Mouse (Mus musculus) hindbrain, postnatal 0 days (tissue): ENCODE data around the gene Gper1. TPM values are rescaled to one million over a fixed set of nuclear protein-coding genes. Genes with fewer than 3 reads are reported as not detected.

Experiments used
- ATAC-seq: fragments of 200-750 bp; cut with Nextera tagmentation; 2 replicates; pipeline ENCODE4 v1.8.0; 2017; ENCODE audit warnings: mild to moderate bottlenecking, moderate TSS enrichment, moderate library complexity
- DNase-seq: peaks from one replicate; pipeline ENCODE4 v3.0.0-alpha.2; 2015; ENCODE audit warnings: low spot score
- H3K27ac ChIP-seq: fragments of 300-500 bp; sonication (generic); 2 replicates; pipeline ENCODE4 v1.5.1; 2014; ENCODE audit warnings: mild to moderate bottlenecking
- H3K27me3 ChIP-seq: fragments of 300-500 bp; sonication (generic); 2 replicates; pipeline ENCODE4 v1.6.1; 2014; ENCODE audit warnings: low read length, mixed read lengths; ENCODE audit not compliant: insufficient read depth
- H3K36me3 ChIP-seq: fragments of 300-500 bp; sonication (generic); 2 replicates; pipeline ENCODE4 v1.6.1; 2014; ENCODE audit warnings: low read length, mixed read lengths; ENCODE audit not compliant: insufficient read depth
- H3K4me1 ChIP-seq: fragments of 300-500 bp; sonication (generic); 2 replicates; pipeline ENCODE4 v1.6.1; 2014; ENCODE audit warnings: antibody characterized with exemption, low read length, mixed read lengths; ENCODE audit not compliant: insufficient read depth
- H3K4me2 ChIP-seq: fragments of 300-500 bp; sonication (generic); 2 replicates; pipeline ENCODE4 v1.6.1; 2014; ENCODE audit warnings: low read depth, mild to moderate bottlenecking, low read length, moderate library complexity, mixed read lengths
- H3K4me3 ChIP-seq: fragments of 300-500 bp; sonication (generic); 2 replicates; pipeline ENCODE4 v1.5.1; 2014; ENCODE audit warnings: low read length
- H3K9ac ChIP-seq: fragments of 300-500 bp; sonication (generic); replicated peaks from 2 replicates; pipeline ENCODE4 v1.6.1; 2014; ENCODE audit warnings: mild to moderate bottlenecking, low read length, moderate library complexity, mixed read lengths
- H3K9me3 ChIP-seq: fragments of 300-500 bp; sonication (generic); 2 replicates; pipeline ENCODE4 v1.6.1; 2016; ENCODE audit warnings: low read length, mixed read lengths
- CTCF ChIP-seq: IDR thresholded peaks from 2 replicates; pipeline ENCODE4 v1.5.1; 2016; ENCODE audit warnings: antibody characterized with exemption, control low read depth, low read depth
- WGBS: fragments of 180-500 bp; shearing (Covaris S2); extraction: QIAGEN DNeasy Blood & Tissue Kit; methylation state at CpG from one replicate; pipeline ENCODE4 v1.1.7; 2014; 5-methylcytosine and 5-hydroxymethylcytosine counted together
- polyA plus RNA-seq: library from polyadenylated mRNA; unstranded; fragments of >200 nt; fragmentation: Nextera tagmentation; extraction: Ambion mirVana; gene quantifications from 2 replicates; pipeline ENCODE4 v1.2.1, GENCODE M21; 2015
- total RNA-seq: library from RNA; depleted of rRNA; stranded (reverse); fragments of >200 nt; gene quantifications from 2 replicates; pipeline ENCODE4 v1.2.3, GENCODE M21; 2014

Gper1 gene
- total and polyA plus RNA-seq, 2 experiments from 2014 or later: 5.6 to 9.6 TPM

DNA sequence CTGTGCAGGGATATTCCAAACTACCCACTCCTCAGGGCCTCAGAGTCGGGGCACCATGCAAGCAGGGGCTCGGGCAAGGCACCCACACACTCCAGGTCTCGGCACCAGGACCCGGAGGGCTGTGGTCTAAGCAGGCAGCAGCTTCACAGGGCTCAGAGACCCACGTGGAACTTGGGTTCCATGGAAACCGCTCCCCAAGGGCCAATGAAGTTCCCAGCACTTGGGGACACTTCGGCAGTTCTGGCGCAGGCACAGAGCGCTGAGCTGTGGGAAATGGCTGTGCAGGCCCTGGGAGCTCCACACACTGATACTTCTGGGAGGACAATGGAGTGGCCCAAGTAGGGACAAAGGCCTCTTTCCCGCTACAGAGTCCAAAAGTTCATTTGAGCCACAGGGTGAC, 30.1 kb downstream of the Gper1 start:
- Histone ChIP-seq H3K4me2 (no peak overlapping the region), H3K4me1 (peaks cover 13% of the 10 kb centered on the region), H3K36me3 (0 out of 2 replicates have a peak, but pooled peaks cover 6% of the 10 kb centered on the region), H3K27me3 (no peaks in the 10 kb centered on the region), H3K9me3 (no peaks in the 10 kb centered on the region), H3K27ac (peak overlapping the region; percentile 45; the same call in 1 of the 2 replicates), H3K9ac (no peak overlapping the region), H3K4me3 (no peak overlapping the region)
- no peak; the same call in 1 of the 2 replicates for ATAC-seq
- no peak for DNase-seq
- no peak for TF ChIP-seq CTCF
- WGBS: 73% methylated on average over 10 of the region's 10 CpGs

DNA sequence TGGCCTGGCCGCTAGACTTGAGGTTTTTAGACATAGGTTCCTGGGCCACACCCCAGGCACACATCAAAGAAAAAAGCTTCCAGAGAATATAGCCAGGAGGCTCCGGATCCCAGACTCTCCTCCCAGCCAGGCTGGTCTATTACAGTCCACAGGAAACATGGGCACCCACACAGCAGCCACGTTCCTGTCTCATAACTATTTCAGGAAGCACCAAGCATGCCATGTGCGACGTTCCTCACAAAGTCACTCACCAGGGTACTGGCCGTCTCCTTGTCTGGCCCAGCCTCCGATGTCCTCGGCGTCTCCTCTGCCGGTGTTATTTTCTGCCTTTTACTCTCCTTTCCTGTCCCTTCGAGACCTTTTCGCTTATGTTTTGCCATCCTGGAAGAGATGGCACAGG, 32.2 kb downstream of the Gper1 start:
- Histone ChIP-seq H3K36me3 (0 out of 2 replicates have a peak, but pooled peaks cover 6% of the 10 kb centered on the region), H3K27ac (no peak overlapping the region), H3K4me3 (no peak overlapping the region), H3K9me3 (no peaks in the 10 kb centered on the region), H3K27me3 (no peaks in the 10 kb centered on the region), H3K9ac (no peak overlapping the region), H3K4me1 (0 out of 2 replicates have a peak, but pooled peaks cover 6% of the 10 kb centered on the region), H3K4me2 (no peak overlapping the region)
- ATAC-seq (no peak), DNase-seq (no peak)
- 91% methylated on average over 12 of the region's 12 CpGs for WGBS
- TF ChIP-seq CTCF: no peak

DNA sequence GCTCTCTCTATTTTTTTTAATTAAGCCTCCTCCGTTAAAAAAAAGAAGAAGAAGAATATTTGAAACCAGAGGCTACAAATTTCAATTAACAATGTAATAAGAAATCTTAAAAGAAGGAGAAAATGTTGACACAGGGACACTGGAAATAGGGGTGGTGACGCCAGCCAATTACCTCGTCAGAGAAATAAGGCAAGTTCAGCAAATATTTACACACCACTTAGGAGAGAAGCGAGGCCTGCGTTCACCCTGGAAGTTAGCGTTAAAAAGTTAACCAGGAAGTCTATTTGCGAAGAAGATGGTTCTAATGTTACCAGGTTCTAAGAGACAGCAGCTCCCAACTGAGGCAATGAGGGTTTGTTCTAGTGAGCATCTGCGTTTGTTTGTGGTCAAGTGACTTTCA, 34.3 kb downstream of the Gper1 start:
- H3K27me3 ChIP-seq: no peaks in the 10 kb centered on the region
- 0 out of 2 replicates have a peak, but pooled peaks cover 6% of the 10 kb centered on the region for H3K4me1 ChIP-seq
- H3K36me3 ChIP-seq: 0 out of 2 replicates have a peak, but pooled peaks cover 6% of the 10 kb centered on the region
- ATAC-seq (no peak), DNase-seq (no peak)
- no peak overlapping the region for H3K4me3 ChIP-seq
- H3K9ac ChIP-seq: no peak overlapping the region
- H3K27ac ChIP-seq: no peak overlapping the region
- TF ChIP-seq CTCF: no peak
- no peaks in the 10 kb centered on the region for H3K9me3 ChIP-seq
- no peak overlapping the region for H3K4me2 ChIP-seq
- WGBS: 92% methylated on average over 8 of the region's 8 CpGs

DNA sequence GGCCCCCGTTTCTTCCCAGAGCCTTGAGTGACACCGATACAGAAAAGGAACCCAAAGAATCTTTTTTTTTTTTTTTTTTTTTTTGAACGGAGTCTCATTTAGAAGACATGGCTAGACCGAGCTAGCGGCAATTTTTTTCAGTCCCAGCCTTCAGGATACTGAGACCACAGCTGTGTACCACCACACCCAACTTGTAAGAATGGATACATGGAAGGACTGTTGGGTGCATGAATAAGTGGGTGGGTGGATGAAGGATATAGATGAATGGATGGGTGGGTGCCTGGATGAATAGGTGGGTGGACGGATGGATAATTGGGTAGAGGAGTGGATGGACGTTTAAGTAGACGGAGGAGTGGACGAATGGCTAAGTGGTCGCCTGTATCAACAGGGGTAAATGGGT, 37.0 kb downstream of the Gper1 start:
- peak overlapping the region; percentile 50 for H3K4me3 ChIP-seq
- H3K9ac ChIP-seq: peak overlapping the region; percentile 43
- H3K4me2 ChIP-seq: peak overlapping the region; percentile 61
- H3K36me3 ChIP-seq: no peaks in the 10 kb centered on the region
- no peak for TF ChIP-seq CTCF
- 0 out of 2 replicates have a peak, but pooled peaks cover 6% of the 10 kb centered on the region for H3K4me1 ChIP-seq
- ATAC-seq (no peak), DNase-seq (no peak)
- no peaks in the 10 kb centered on the region for H3K9me3 ChIP-seq
- WGBS: 8% methylated on average over 10 of the region's 10 CpGs
- no peaks in the 10 kb centered on the region for H3K27me3 ChIP-seq
- H3K27ac ChIP-seq: no peak overlapping the region

DNA sequence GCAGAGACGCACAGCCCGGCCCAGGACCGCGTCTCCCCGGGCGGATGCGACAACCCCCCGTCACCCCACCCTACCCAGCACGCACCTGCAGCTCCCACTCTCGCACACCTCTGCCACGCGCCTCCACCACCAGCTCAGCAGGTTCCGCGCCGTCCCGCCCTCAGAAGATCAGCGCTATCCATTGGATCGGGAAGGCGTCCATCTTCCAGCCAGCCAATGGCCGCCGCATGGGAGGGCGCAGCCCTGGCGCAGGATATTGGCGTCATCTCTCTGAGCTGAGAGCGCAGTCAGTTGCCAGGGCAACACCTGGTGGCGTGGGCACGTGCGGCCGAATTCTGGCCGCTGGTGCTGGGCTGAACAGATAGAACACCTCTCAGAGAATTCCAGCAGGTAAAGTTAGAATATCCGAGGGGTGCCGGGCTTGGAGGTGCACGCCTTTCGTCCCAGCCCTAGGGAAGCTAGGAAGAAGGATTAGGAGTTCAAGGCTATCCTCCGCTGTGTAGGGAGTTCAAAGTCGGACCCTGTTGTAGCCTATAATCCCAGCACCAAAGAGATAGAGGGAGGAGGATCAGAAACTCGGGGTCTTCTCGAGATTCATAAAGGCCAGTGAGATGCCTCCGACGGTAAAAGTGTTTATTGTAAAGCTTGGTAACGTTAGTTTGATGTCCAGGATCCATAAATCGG, 37.6 kb downstream of the Gper1 start, which contains the start of gene 3110082I17Rik:
Gene 3110082I17Rik, minus strand, starts transcription at position 144 of the 684 bp plus-strand sequence.
- peak within 1 kb of the TSS; percentile 61 for H3K4me2 ChIP-seq

DNA sequence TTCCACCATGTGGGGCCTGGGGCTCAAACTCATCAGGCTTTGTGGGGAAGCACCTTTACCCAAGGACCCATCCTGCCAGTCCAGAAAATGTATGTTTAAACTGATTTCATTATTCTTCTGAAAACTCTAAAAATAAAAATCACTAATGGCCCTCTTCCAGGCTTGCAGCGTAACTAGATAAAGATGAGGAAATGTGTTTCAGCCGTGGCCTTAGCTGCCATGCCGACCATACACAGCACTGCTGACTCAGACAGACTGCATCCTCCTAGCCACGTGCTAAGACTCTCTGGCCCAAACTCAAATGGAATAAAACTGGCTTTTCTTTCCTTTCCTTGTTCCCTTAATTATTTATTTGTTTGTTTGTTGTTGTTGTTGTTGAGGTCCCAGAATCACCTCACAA, 41.9 kb downstream of the Gper1 start:
- Histone ChIP-seq H3K9me3 (no peaks in the 10 kb centered on the region), H3K4me3 (no peak overlapping the region), H3K36me3 (no peaks in the 10 kb centered on the region), H3K27ac (no peak overlapping the region), H3K27me3 (no peaks in the 10 kb centered on the region), H3K4me1 (no peaks in the 10 kb centered on the region), H3K4me2 (no peak overlapping the region), H3K9ac (no peak overlapping the region)
- WGBS: 68% methylated on average over 4 of the region's 4 CpGs
- TF ChIP-seq CTCF: no peak
- DNase-seq (no peak), ATAC-seq (no peak)

More for the DNA sequence above, 37.6 kb downstream of the Gper1 start, which contains the start of gene 3110082I17Rik:
- no peak within 1 kb of the TSS for H3K27ac ChIP-seq
- ATAC-seq (peak; percentile 99), DNase-seq (peak; percentile 99)
- H3K4me1 ChIP-seq: 0 out of 2 replicates have a peak, but pooled peaks cover 6% of the 10 kb centered on the region
- WGBS: 3% methylated on average over 42 of the region's 42 CpGs
- peak within 1 kb of the TSS; percentile 50 for H3K4me3 ChIP-seq
- no peaks in the 10 kb centered on the region for H3K9me3 ChIP-seq
- TF ChIP-seq CTCF: no peak
- no peaks in the 10 kb centered on the region for H3K36me3 ChIP-seq
- no peaks in the 10 kb centered on the region for H3K27me3 ChIP-seq
- H3K9ac ChIP-seq: peak within 1 kb of the TSS; percentile 43

DNA sequence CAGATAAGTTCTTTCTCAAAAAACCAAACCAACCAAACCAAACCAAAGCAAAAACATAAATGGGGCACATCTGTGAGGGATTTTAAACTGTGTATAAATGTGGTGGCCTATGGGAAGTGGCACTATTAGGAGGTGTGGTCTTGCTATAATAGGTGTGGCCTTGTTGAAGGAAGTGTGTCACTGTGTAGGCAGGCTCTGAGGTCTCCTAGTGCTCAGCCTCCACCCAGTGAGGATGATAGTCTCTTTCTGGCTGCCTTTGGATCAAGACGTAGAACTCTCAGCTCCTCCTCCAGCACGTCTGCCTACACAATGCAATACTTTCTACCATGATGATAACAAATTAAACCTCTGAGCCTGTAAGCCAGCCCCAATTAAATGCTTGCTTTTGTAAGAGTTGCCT, 43.4 kb downstream of the Gper1 start:
- H3K4me1 ChIP-seq: no peaks in the 10 kb centered on the region
- H3K9ac ChIP-seq: no peak overlapping the region
- H3K27ac ChIP-seq: no peak overlapping the region
- no peaks in the 10 kb centered on the region for H3K27me3 ChIP-seq
- H3K36me3 ChIP-seq: 0 out of 2 replicates have a peak, but pooled peaks cover under 1% of the 10 kb centered on the region
- H3K4me3 ChIP-seq: no peak overlapping the region
- 85% methylated on average over 2 of the region's 2 CpGs for WGBS
- ATAC-seq (no peak), DNase-seq (no peak)
- H3K4me2 ChIP-seq: no peak overlapping the region
- no peaks in the 10 kb centered on the region for H3K9me3 ChIP-seq
- no peak for TF ChIP-seq CTCF
